Mouse (Mus musculus) forebrain, embryonic 12.5 days (tissue): ENCODE data around the gene Slc25a47. TPM values are rescaled to one million over a fixed set of nuclear protein-coding genes. Genes with fewer than 3 reads are reported as not detected.
A peak's percentile ranks its signal among the peaks of the same experiment; 100 is the strongest.

Experiments
- ATAC-seq: fragments of 200-750 bp; cut with Nextera tagmentation; 2 replicates; pipeline ENCODE4 v1.8.0; 2017; ENCODE audit warnings: moderate TSS enrichment; ENCODE audit not compliant: low FRiP score
- H3K27ac ChIP-seq: fragments of 300-500 bp; sonication (generic); 2 replicates; pipeline ENCODE4 v1.5.1; 2016; ENCODE audit warnings: mild to moderate bottlenecking
- H3K27me3 ChIP-seq: fragments of 300-500 bp; sonication (generic); 2 replicates; pipeline ENCODE4 v1.6.1; 2016; ENCODE audit warnings: mild to moderate bottlenecking
- H3K36me3 ChIP-seq: fragments of 300-500 bp; sonication (generic); replicated peaks from 2 replicates; pipeline ENCODE4 v1.6.1; 2016; ENCODE audit warnings: mild to moderate bottlenecking
- H3K4me1 ChIP-seq: fragments of 300-500 bp; sonication (generic); 2 replicates; pipeline ENCODE4 v1.6.1; 2016
- H3K4me2 ChIP-seq: fragments of 300-500 bp; sonication (generic); 2 replicates; pipeline ENCODE4 v1.6.1; 2016; ENCODE audit warnings: mild to moderate bottlenecking, moderate library complexity
- H3K4me3 ChIP-seq: fragments of 300-500 bp; sonication (generic); replicated peaks from 2 replicates; pipeline ENCODE4 v1.5.1; 2016; ENCODE audit warnings: mild to moderate bottlenecking
- H3K9ac ChIP-seq: fragments of 300-500 bp; sonication (generic); 2 replicates; pipeline ENCODE4 v1.6.1; 2016; ENCODE audit warnings: mild to moderate bottlenecking
- H3K9me3 ChIP-seq: fragments of 300-500 bp; sonication (generic); 2 replicates; pipeline ENCODE4 v1.6.1; 2016
- WGBS: fragments of 180-500 bp; shearing (Covaris S2); methylation state at CpG from one replicate; pipeline ENCODE4 v1.1.7; 2016; 5-methylcytosine and 5-hydroxymethylcytosine counted together
- polyA plus RNA-seq: library from polyadenylated mRNA; unstranded; fragments of >200 nt; fragmentation: Nextera tagmentation; extraction: Ambion mirVana; gene quantifications from 2 replicates; pipeline ENCODE4 v1.2.1, GENCODE M21; 2016

Gene Slc25a47
- polyA plus RNA-seq, 1 experiment from 2014 or later: 11.7 TPM

GRCm38 (mm10) chr12:108810309-108810708, 25.5 kb upstream of the Slc25a47 start:
- H3K9me3 ChIP-seq: no peaks in the 10 kb centered on the region
- no peak overlapping the region for H3K4me2 ChIP-seq
- ATAC-seq: no peak
- H3K4me3 ChIP-seq: no peak overlapping the region
- H3K9ac ChIP-seq: no peak overlapping the region
- WGBS: 95% methylated on average over 7 of the region's 7 CpGs
- no peak overlapping the region for H3K27ac ChIP-seq
- no peaks in the 10 kb centered on the region; the same call in 1 of the 2 replicates for H3K4me1 ChIP-seq
- H3K27me3 ChIP-seq: no peaks in the 10 kb centered on the region
- H3K36me3 ChIP-seq: peaks cover 35% of the 10 kb centered on the region

- Histone ChIP-seq H3K9ac (no peak overlapping the region), H3K27me3 (no peaks in the 10 kb centered on the region), H3K9me3 (no peaks in the 10 kb centered on the region), H3K27ac (peak overlapping the region; percentile 25; the same call in 1 of the 2 replicates), H3K36me3 (peaks cover 37% of the 10 kb centered on the region), H3K4me3 (no peak overlapping the region), H3K4me2 (no peak overlapping the region), H3K4me1 (no peaks in the 10 kb centered on the region; the same call in 1 of the 2 replicates)
- 64% methylated on average over 2 of the region's 2 CpGs for WGBS
- no peak for ATAC-seq
Measured at GRCm38 (mm10) chr12:108811133-108811532, 24.7 kb upstream of the Slc25a47 start.

GRCm38 (mm10) chr12:108812463-108812862, 23.4 kb upstream of the Slc25a47 start:
- WGBS: 88% methylated on average over 6 of the region's 6 CpGs
- H3K4me1 ChIP-seq: no peaks in the 10 kb centered on the region; the same call in 1 of the 2 replicates
- no peaks in the 10 kb centered on the region for H3K27me3 ChIP-seq
- no peaks in the 10 kb centered on the region for H3K9me3 ChIP-seq
- no peak overlapping the region for H3K27ac ChIP-seq
- no peak overlapping the region for H3K9ac ChIP-seq
- H3K4me3 ChIP-seq: no peak overlapping the region
- no peak for ATAC-seq
- no peak overlapping the region for H3K4me2 ChIP-seq
- H3K36me3 ChIP-seq: peaks cover 37% of the 10 kb centered on the region

- no peak for ATAC-seq
- WGBS: 91% methylated on average over 6 of the region's 6 CpGs
- H3K27me3 ChIP-seq: no peaks in the 10 kb centered on the region
- no peak overlapping the region for H3K4me2 ChIP-seq
- H3K4me1 ChIP-seq: no peaks in the 10 kb centered on the region; the same call in 1 of the 2 replicates
- no peak overlapping the region for H3K4me3 ChIP-seq
- H3K36me3 ChIP-seq: peaks cover 39% of the 10 kb centered on the region
- H3K27ac ChIP-seq: no peak overlapping the region
- H3K9me3 ChIP-seq: no peaks in the 10 kb centered on the region
- H3K9ac ChIP-seq: no peak overlapping the region
Measured at GRCm38 (mm10) chr12:108814470-108814869, 21.4 kb upstream of the Slc25a47 start.

GRCm38 (mm10) chr12:108816569-108816968, 19.3 kb upstream of the Slc25a47 start:
- H3K4me1 ChIP-seq: no peaks in the 10 kb centered on the region
- no peak overlapping the region for H3K27ac ChIP-seq
- H3K27me3 ChIP-seq: no peaks in the 10 kb centered on the region
- 90% methylated on average over 11 of the region's 11 CpGs for WGBS
- ATAC-seq: no peak
- no peak overlapping the region for H3K4me3 ChIP-seq
- H3K9ac ChIP-seq: no peak overlapping the region
- H3K9me3 ChIP-seq: no peaks in the 10 kb centered on the region
- H3K36me3 ChIP-seq: peaks cover 39% of the 10 kb centered on the region
- no peak overlapping the region for H3K4me2 ChIP-seq

- peaks cover 22% of the 10 kb centered on the region for H3K36me3 ChIP-seq
- no peak overlapping the region for H3K4me2 ChIP-seq
- ATAC-seq: no peak
- no peak overlapping the region for H3K27ac ChIP-seq
- WGBS: 93% methylated on average over 4 of the region's 4 CpGs
- H3K9me3 ChIP-seq: no peaks in the 10 kb centered on the region
- no peak overlapping the region for H3K4me3 ChIP-seq
- no peak overlapping the region for H3K9ac ChIP-seq
- no peaks in the 10 kb centered on the region for H3K4me1 ChIP-seq
- no peaks in the 10 kb centered on the region for H3K27me3 ChIP-seq
Measured at GRCm38 (mm10) chr12:108820461-108820860, 15.4 kb upstream of the Slc25a47 start.

- Histone ChIP-seq H3K9ac (no peak overlapping the region), H3K4me3 (no peak overlapping the region), H3K27me3 (no peaks in the 10 kb centered on the region), H3K9me3 (no peaks in the 10 kb centered on the region), H3K4me2 (no peak overlapping the region), H3K27ac (no peak overlapping the region), H3K36me3 (peaks cover 29% of the 10 kb centered on the region), H3K4me1 (no peaks in the 10 kb centered on the region)
- WGBS: 73% methylated on average over 8 of the region's 8 CpGs
- ATAC-seq: no peak
Measured at GRCm38 (mm10) chr12:108823036-108823435, 12.8 kb upstream of the Slc25a47 start.

- 91% methylated on average over 15 of the region's 15 CpGs for WGBS
Measured at GRCm38 (mm10) chr12:108824225-108824874, 11.5 kb upstream of the Slc25a47 start.

GRCm38 (mm10) chr12:108825561-108826224, 10.2 kb upstream of the Slc25a47 start:
- Histone ChIP-seq H3K4me2 (no peak overlapping the region), H3K9me3 (no peaks in the 10 kb centered on the region), H3K4me1 (no peaks in the 10 kb centered on the region; the same call in 1 of the 2 replicates), H3K9ac (no peak overlapping the region), H3K27me3 (no peaks in the 10 kb centered on the region), H3K36me3 (peaks cover 24% of the 10 kb centered on the region), H3K4me3 (no peak overlapping the region), H3K27ac (no peak overlapping the region)
- 95% methylated on average over 13 of the region's 13 CpGs for WGBS
- ATAC-seq: no peak

More at GRCm38 (mm10) chr12:108824225-108824874, 11.5 kb upstream of the Slc25a47 start:
- Histone ChIP-seq H3K36me3 (peaks cover 24% of the 10 kb centered on the region), H3K4me2 (no peak overlapping the region), H3K27me3 (no peaks in the 10 kb centered on the region), H3K27ac (no peak overlapping the region), H3K4me1 (no peaks in the 10 kb centered on the region; the same call in 1 of the 2 replicates), H3K9me3 (no peaks in the 10 kb centered on the region), H3K4me3 (no peak overlapping the region), H3K9ac (no peak overlapping the region)
- no peak for ATAC-seq

- Histone ChIP-seq H3K9ac (no peak overlapping the region), H3K4me1 (no peaks in the 10 kb centered on the region; the same call in 1 of the 2 replicates), H3K4me3 (no peak overlapping the region), H3K9me3 (no peaks in the 10 kb centered on the region), H3K27ac (no peak overlapping the region), H3K27me3 (no peaks in the 10 kb centered on the region), H3K4me2 (no peak overlapping the region), H3K36me3 (peaks cover 24% of the 10 kb centered on the region)
- ATAC-seq: no peak
- WGBS: 91% methylated on average over 19 of the region's 19 CpGs
Measured at GRCm38 (mm10) chr12:108826282-108826957, 9.4 kb upstream of the Slc25a47 start.

- H3K27me3 ChIP-seq: no peaks in the 10 kb centered on the region
- H3K27ac ChIP-seq: no peak overlapping the region
- H3K36me3 ChIP-seq: peaks cover 24% of the 10 kb centered on the region
- H3K4me2 ChIP-seq: no peak overlapping the region
- no peak overlapping the region for H3K9ac ChIP-seq
- peaks cover 2% of the 10 kb centered on the region for H3K4me1 ChIP-seq
- no peaks in the 10 kb centered on the region for H3K9me3 ChIP-seq
- no peak overlapping the region for H3K4me3 ChIP-seq
- WGBS: 95% methylated on average over 28 of the region's 28 CpGs
- ATAC-seq: no peak
Measured at GRCm38 (mm10) chr12:108826958-108827535, 8.8 kb upstream of the Slc25a47 start.

GRCm38 (mm10) chr12:108827641-108828040, 8.2 kb upstream of the Slc25a47 start:
- Histone ChIP-seq H3K9me3 (no peaks in the 10 kb centered on the region), H3K4me3 (no peak overlapping the region), H3K4me2 (no peak overlapping the region), H3K9ac (no peak overlapping the region), H3K27me3 (no peaks in the 10 kb centered on the region), H3K27ac (no peak overlapping the region), H3K4me1 (peaks cover 6% of the 10 kb centered on the region), H3K36me3 (peaks cover 24% of the 10 kb centered on the region)
- 95% methylated on average over 6 of the region's 6 CpGs for WGBS
- ATAC-seq: no peak
